Mouse (Mus musculus): Measurements from ENCODE around the gene Cdc42bpb.

DNA sequence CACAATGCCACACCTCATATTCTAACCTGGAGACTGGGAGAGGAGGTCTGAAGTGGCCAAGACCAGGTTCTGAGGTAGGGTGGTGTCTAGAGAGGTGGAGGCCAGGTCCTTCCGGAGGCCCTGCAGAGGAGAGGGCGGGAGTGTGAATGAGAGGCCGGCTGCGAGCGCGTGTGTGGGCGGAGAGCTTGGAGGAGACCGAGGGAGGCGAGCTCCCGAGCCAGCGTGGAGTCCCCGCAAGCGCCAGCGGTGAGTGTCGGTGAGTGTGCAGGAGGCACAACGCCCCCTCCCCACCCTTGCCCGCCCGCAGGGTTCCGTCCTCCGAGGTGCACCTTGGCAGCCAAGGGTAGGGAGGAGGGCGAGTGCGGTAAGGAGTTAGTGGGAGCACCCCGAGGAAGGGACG is 29.1 kb upstream of the Cdc42bpb start, which contains the start of gene Lbhd2:
- no peak for TF ChIP-seq POLR2A (IDR thresholded peaks at IDR 0.05; ENCODE audit: borderline replicate concordance, extremely low read depth, low read depth, low read length)
- TF ChIP-seq CTCF (IDR thresholded peaks at IDR 0.05; ENCODE audit: insufficient read depth, low read length): no peak
